ENCODE assay signal across 21 mouse cellular contexts in the genomic region with DNA sequence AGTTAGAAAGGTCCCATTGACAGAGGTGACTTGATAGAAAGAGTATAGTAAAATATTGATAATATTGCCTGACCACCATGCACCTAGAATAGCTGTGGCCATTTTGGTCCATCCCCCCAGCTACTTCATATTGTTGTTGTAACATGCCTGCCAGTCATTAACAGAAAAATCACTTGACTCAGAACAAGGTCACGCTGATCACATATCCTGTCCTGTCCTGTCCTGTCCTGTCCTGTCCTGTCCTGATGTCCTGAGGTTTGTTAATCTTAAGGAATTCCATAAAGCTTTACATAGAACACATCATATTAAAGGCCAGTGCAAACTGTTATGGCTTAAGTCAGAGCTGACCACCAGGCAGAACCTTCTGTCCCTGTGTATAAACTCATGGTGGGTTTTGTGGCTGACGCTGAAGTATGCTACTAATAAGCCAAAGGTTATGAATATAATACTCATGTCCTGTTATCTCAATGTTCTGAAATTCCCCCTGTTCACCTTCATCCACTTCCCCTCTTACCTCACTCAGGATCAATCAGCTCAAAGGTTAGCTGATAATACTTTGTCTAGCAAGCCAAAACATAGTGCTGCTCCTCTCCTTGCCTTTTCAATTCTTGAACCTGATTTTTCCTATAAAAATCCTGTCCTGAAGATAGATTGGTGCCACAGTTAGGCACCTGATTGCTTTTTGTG.
DNase-seq lines count a peak whose midpoint lies in the region; ATAC-seq and TF ChIP-seq lines count a peak whose summit lies in the region.
"Had no signal": no experiment of that assay in that cellular context is flagged by ENCODE, and none has a peak within 500 bp of the region (broad histone marks: within the 10 kb centered on the region; RNA-seq: fewer than 3 reads in every experiment).

No protein-coding gene starts in this region.

- peak; percentile 86 for DNase-seq in liver, adult 2 months (ENCODE audit: extremely low read depth, low read depth, low spot score)
- DNase-seq in liver, embryonic 11.5 days (ENCODE audit: low spot score): no peak
- peak; percentile 17 for DNase-seq in liver, postnatal 0 days
- DNase-seq in gonadal fat pad, adult 2 months (ENCODE audit: low read depth): peak; percentile 14
- no peak for DNase-seq in natural killer cell, adult 2 months (ENCODE audit: low spot score in 2 of 2)
- DNase-seq: adrenal gland, adult 2 months; adrenal gland, adult 8-10 months; adrenal gland, postnatal 10 days; adrenal gland, postnatal 14 days; adrenal gland, postnatal 25 days; adrenal gland, postnatal 36 days; B cell, adult 2 months; cerebellum, adult 11 months; cerebellum, adult 11-12 months; cerebellum, adult 18-20 months had no signal

- TF ChIP-seq CTCF in liver, adult 2 months (IDR thresholded peaks at IDR 0.05; ENCODE audit: low read depth, low read length): no peak
- no peak for TF ChIP-seq CTCF in liver, postnatal 0 days (IDR thresholded peaks at IDR 0.05; ENCODE audit: low read depth)

- H3K4me2 ChIP-seq in liver, embryonic 11.5 days: no peak overlapping the region
- no peak overlapping the region for H3K4me2 ChIP-seq in liver, postnatal 0 days (ENCODE audit: low read depth, low read length)
- no peak overlapping the region for H3K4me2 ChIP-seq in liver, embryonic 12.5 days

- no peaks in the 10 kb centered on the region for H3K27me3 ChIP-seq in liver, adult 2 months (ENCODE audit: control insufficient read depth, insufficient read depth, low read length)
- H3K27me3 ChIP-seq in liver, embryonic 11.5 days (replicated peaks; ENCODE audit: control insufficient read depth, insufficient read depth, low read length): no peaks in the 10 kb centered on the region
- H3K27me3 ChIP-seq in liver, postnatal 0 days (ENCODE audit: insufficient read depth, low read length): no peaks in the 10 kb centered on the region
- no peaks in the 10 kb centered on the region for H3K27me3 ChIP-seq in liver, embryonic 12.5 days (replicated peaks)
- H3K27me3 ChIP-seq: CH12.LX, Patski had no signal

- H3K9me3 ChIP-seq in liver, embryonic 11.5 days (ENCODE audit: control insufficient read depth, low read length): no peaks in the 10 kb centered on the region
- no peaks in the 10 kb centered on the region for H3K9me3 ChIP-seq in liver, postnatal 0 days (ENCODE audit: low read length)
- no peaks in the 10 kb centered on the region for H3K9me3 ChIP-seq in liver, embryonic 12.5 days (replicated peaks)

- no peak overlapping the region for H3K9ac ChIP-seq in liver, adult 2 months (ENCODE audit: low read depth, low read length)
- no peak overlapping the region for H3K9ac ChIP-seq in liver, embryonic 11.5 days (ENCODE audit: low read depth, low read length)
- H3K9ac ChIP-seq in liver, postnatal 0 days (replicated peaks): no peak overlapping the region
- H3K9ac ChIP-seq in liver, embryonic 12.5 days: no peak overlapping the region

- H3K36me3 ChIP-seq in liver, adult 2 months (ENCODE audit: control insufficient read depth, insufficient read depth, low read length): no peaks in the 10 kb centered on the region
- H3K36me3 ChIP-seq in liver, embryonic 11.5 days (ENCODE audit: control insufficient read depth, insufficient read depth, low read length): no peaks in the 10 kb centered on the region
- no peaks in the 10 kb centered on the region for H3K36me3 ChIP-seq in liver, postnatal 0 days (replicated peaks; ENCODE audit: insufficient read depth, low read length)
- no peaks in the 10 kb centered on the region for H3K36me3 ChIP-seq in liver, embryonic 12.5 days
- H3K36me3 ChIP-seq: G1E had no signal

- no peak overlapping the region for H3K4me3 ChIP-seq in liver, adult 2 months (ENCODE audit: insufficient read depth, low read depth, low read length)
- H3K4me3 ChIP-seq in liver, embryonic 11.5 days (ENCODE audit: low read depth, low read length): no peak overlapping the region
- no peak overlapping the region for H3K4me3 ChIP-seq in liver, postnatal 0 days (ENCODE audit: low read depth, low read length)
- H3K4me3 ChIP-seq in liver, embryonic 12.5 days: no peak overlapping the region

- H3K4me1 ChIP-seq in liver, adult 2 months (ENCODE audit: control insufficient read depth, insufficient read depth, low read length): peaks cover 13% of the 10 kb centered on the region
- no peaks in the 10 kb centered on the region for H3K4me1 ChIP-seq in liver, embryonic 11.5 days (replicated peaks; ENCODE audit: control insufficient read depth, insufficient read depth, low read length)
- peaks cover 8% of the 10 kb centered on the region; the same call in 1 of the 2 replicates for H3K4me1 ChIP-seq in liver, postnatal 0 days (ENCODE audit: insufficient read depth)
- no peaks in the 10 kb centered on the region for H3K4me1 ChIP-seq in liver, embryonic 12.5 days

- no peak for ATAC-seq in liver, embryonic 11.5 days (replicated peaks; ENCODE audit: low FRiP score)
- ATAC-seq in liver, postnatal 0 days: peak; percentile 94
- ATAC-seq in liver, embryonic 12.5 days: no peak
- ATAC-seq: activated CD4-positive, CD25-positive, alpha-beta regulatory T cell, adult 4 months; CD4-positive, CD25-positive, alpha-beta regulatory T cell, adult 4 months; Patski had no signal

- no peak for TF ChIP-seq POLR2A in liver, adult 2 months (IDR thresholded peaks at IDR 0.05; ENCODE audit: extremely low read depth, insufficient read depth, low read length)

- H3K27ac ChIP-seq in liver, adult 2 months (replicated peaks; ENCODE audit: insufficient read depth, low read depth, low read length): peak overlapping the region; percentile 44
- H3K27ac ChIP-seq in liver, embryonic 11.5 days (ENCODE audit: low read depth, low read length): no peak overlapping the region
- peak overlapping the region; percentile 78 for H3K27ac ChIP-seq in liver, postnatal 0 days (ENCODE audit: low read depth)
- no peak overlapping the region for H3K27ac ChIP-seq in liver, embryonic 12.5 days

- TF ChIP-seq EP300 in liver, postnatal 0 days (IDR thresholded peaks at IDR 0.05; ENCODE audit: low read depth): peak; percentile 61; the same call in 1 of the 2 replicates

- no peaks in the 10 kb centered on the region for H3K79me2 ChIP-seq in liver, adult 2 months (ENCODE audit: control insufficient read depth, insufficient read depth, low read length)

- WGBS in liver, adult 2 months: 25% methylated on average over 2 of the region's 2 CpGs
- 82% methylated on average over 2 of the region's 2 CpGs for WGBS in liver, embryonic 11.5 days
- 60% methylated on average over 2 of the region's 2 CpGs for WGBS in liver, postnatal 0 days (ENCODE audit: insufficient replicate concordance)
- WGBS in liver, embryonic 12.5 days (ENCODE audit: insufficient replicate concordance): 76% methylated on average over 2 of the region's 2 CpGs

Comparison
In these comparisons a context has a peak if more than half of its experiments do, and no peak if none do; other contexts are left out.
1. DNase-seq: peak in liver, adult 2 months (single experiment), liver, postnatal 0 days (single experiment) and gonadal fat pad, adult 2 months (single experiment); none in liver, embryonic 11.5 days (single experiment) and natural killer cell, adult 2 months (0 of 2).
2. H3K27ac ChIP-seq: peak in liver, adult 2 months (single experiment) and liver, postnatal 0 days (single experiment); none in liver, embryonic 11.5 days (single experiment) and liver, embryonic 12.5 days (single experiment).